Mouse (Mus musculus) embryonic facial prominence, embryonic 14.5 days (tissue): ENCODE results near the gene Ebpl. TPM values are rescaled to one million over a fixed set of nuclear protein-coding genes. Genes with fewer than 3 reads are reported as not detected.

Experiments
- ATAC-seq: fragments of 200-750 bp; cut with Nextera tagmentation; 2 replicates; pipeline ENCODE4 v1.8.0; 2017; ENCODE audit warnings: low read depth, moderate number of reproducible peaks, moderate TSS enrichment
- DNase-seq: peaks from one replicate; pipeline ENCODE4 v3.0.0-alpha.2; 2015; ENCODE audit warnings: low spot score
- H3K27ac ChIP-seq: fragments of 300-500 bp; sonication (generic); replicated peaks from 2 replicates; pipeline ENCODE4 v1.5.1; 2014; ENCODE audit warnings: low read depth, mild to moderate bottlenecking, low read length, moderate library complexity
- H3K27me3 ChIP-seq: fragments of 300-500 bp; sonication (generic); replicated peaks from 2 replicates; pipeline ENCODE4 v1.6.1; 2014; ENCODE audit warnings: low read length; ENCODE audit not compliant: control insufficient read depth, insufficient read depth
- H3K36me3 ChIP-seq: fragments of 300-500 bp; sonication (generic); 2 replicates; pipeline ENCODE4 v1.6.1; 2014; ENCODE audit warnings: low read length, mixed read lengths; ENCODE audit not compliant: control insufficient read depth, insufficient read depth
- H3K4me1 ChIP-seq: fragments of 300-500 bp; sonication (generic); 2 replicates; pipeline ENCODE4 v1.6.1; 2014; ENCODE audit warnings: antibody characterized with exemption, low read length; ENCODE audit not compliant: control insufficient read depth, insufficient read depth
- H3K4me2 ChIP-seq: fragments of 300-500 bp; sonication (generic); 2 replicates; pipeline ENCODE4 v1.6.1; 2014; ENCODE audit warnings: low read depth, mild to moderate bottlenecking, low read length, moderate library complexity, mixed read lengths
- H3K4me3 ChIP-seq: fragments of 300-500 bp; sonication (generic); 2 replicates; pipeline ENCODE4 v1.5.1; 2014; ENCODE audit warnings: low read depth, mild to moderate bottlenecking, low read length
- H3K9ac ChIP-seq: fragments of 300-500 bp; sonication (generic); 2 replicates; pipeline ENCODE4 v1.6.1; 2014; ENCODE audit warnings: low read depth, mild to moderate bottlenecking, low read length, moderate library complexity, mixed read lengths
- H3K9me3 ChIP-seq: fragments of 300-500 bp; sonication (generic); 2 replicates; pipeline ENCODE4 v1.6.1; 2016; ENCODE audit warnings: low read length; ENCODE audit not compliant: control insufficient read depth
- WGBS: fragments of 180-500 bp; shearing (Covaris S2); extraction: QIAGEN DNeasy Blood & Tissue Kit; methylation state at CpG from one replicate; pipeline ENCODE4 v1.1.7; 2014; 5-methylcytosine and 5-hydroxymethylcytosine counted together
- polyA plus RNA-seq: library from polyadenylated mRNA; unstranded; fragments of >200 nt; fragmentation: Nextera tagmentation; extraction: Ambion mirVana; gene quantifications from 2 replicates; pipeline ENCODE4 v1.2.1, GENCODE M21; 2014

Gene Ebpl
- polyA plus RNA-seq, 1 experiment from 2014 or later: 12.1 TPM

- Histone ChIP-seq H3K4me2 (0 out of 2 replicates have a peak overlapping the region, but pooled peaks have one; percentile 14), H3K4me1 (no peaks in the 10 kb centered on the region)
- WGBS: 11% methylated on average over 6 of the region's 6 CpGs
Observed at GRCm38 (mm10) chr14:61294738-61295079, 65.5 kb downstream of the Ebpl start.

DNA sequence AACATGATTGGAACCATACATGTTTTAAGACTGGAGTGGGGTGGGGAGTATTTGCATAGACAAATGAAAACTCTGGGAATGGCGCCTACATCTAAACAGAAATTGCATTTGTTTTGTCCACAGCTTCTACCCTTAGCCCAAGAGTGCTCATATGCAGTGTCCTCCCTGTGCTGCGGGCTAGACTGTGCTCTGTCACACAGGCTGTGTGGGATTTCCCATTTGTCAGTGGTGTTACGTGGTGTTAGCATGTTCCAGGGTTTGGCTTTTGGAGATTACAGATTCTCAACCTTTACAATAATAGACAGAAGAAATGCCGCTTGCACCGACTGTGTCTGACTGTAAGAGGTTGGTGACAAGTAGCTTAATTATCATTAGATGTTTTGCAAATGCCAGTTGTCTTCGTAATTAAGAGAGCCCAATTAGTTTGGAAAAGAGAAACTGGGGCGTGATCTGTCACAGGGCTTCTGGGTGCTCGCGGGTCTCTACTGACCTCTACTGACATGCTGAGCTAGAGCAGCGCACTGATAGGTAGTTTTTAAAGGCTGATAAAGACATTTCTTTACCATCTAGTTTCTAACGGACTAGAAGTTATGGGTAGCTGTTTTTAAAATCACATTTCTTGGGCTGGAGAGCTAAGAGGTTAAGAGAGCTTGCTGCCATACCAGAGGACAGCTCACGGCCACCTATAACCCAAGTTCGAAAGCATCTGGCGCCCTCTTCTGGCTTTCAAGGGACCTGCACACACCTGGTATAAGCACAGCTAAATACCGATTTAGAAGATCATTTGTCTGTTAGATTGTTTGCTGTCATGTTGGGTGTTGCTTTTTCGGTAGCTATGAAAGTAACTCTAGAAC, 66.1 kb downstream of the Ebpl start:
- Histone ChIP-seq H3K4me1 (no peaks in the 10 kb centered on the region), H3K4me3 (no peak overlapping the region), H3K9ac (no peak overlapping the region), H3K27ac (no peak overlapping the region), H3K36me3 (no peaks in the 10 kb centered on the region), H3K4me2 (peak overlapping the region; percentile 14; the same call in 1 of the 2 replicates), H3K9me3 (no peaks in the 10 kb centered on the region), H3K27me3 (no peaks in the 10 kb centered on the region)
- 48% methylated on average over 16 of the region's 16 CpGs for WGBS
- no peak for ATAC-seq
- peak; percentile 63 for DNase-seq

More at GRCm38 (mm10) chr14:61294738-61295079, 65.5 kb downstream of the Ebpl start:
- Histone ChIP-seq H3K36me3 (no peaks in the 10 kb centered on the region), H3K27me3 (no peaks in the 10 kb centered on the region), H3K9me3 (no peaks in the 10 kb centered on the region), H3K4me3 (no peak overlapping the region), H3K27ac (no peak overlapping the region), H3K9ac (no peak overlapping the region)
- ATAC-seq: no peak
- peak; percentile 55 for DNase-seq

GRCm38 (mm10) chr14:61290664-61291063, 69.6 kb downstream of the Ebpl start:
- no peak for ATAC-seq
- WGBS: 48% methylated on average over 3 of the region's 3 CpGs

GRCm38 (mm10) chr14:61288606-61289286, 71.5 kb downstream of the Ebpl start:
- ATAC-seq (no peak), DNase-seq (no peak)
- 72% methylated on average over 19 of the region's 19 CpGs for WGBS

More at GRCm38 (mm10) chr14:61290664-61291063, 69.6 kb downstream of the Ebpl start:
- Histone ChIP-seq H3K9ac (no peak overlapping the region), H3K27ac (no peak overlapping the region), H3K27me3 (no peaks in the 10 kb centered on the region), H3K36me3 (no peaks in the 10 kb centered on the region), H3K4me3 (no peak overlapping the region), H3K9me3 (no peaks in the 10 kb centered on the region), H3K4me2 (no peak overlapping the region), H3K4me1 (no peaks in the 10 kb centered on the region)
- no peak for DNase-seq

More at GRCm38 (mm10) chr14:61288606-61289286, 71.5 kb downstream of the Ebpl start:
- Histone ChIP-seq H3K9ac (no peak overlapping the region), H3K4me2 (no peak overlapping the region), H3K27ac (no peak overlapping the region), H3K27me3 (no peaks in the 10 kb centered on the region), H3K36me3 (no peaks in the 10 kb centered on the region), H3K4me1 (no peaks in the 10 kb centered on the region), H3K4me3 (no peak overlapping the region), H3K9me3 (no peaks in the 10 kb centered on the region)

Other genes with a start within 250 kb of the Ebpl start
- gene Sacs, start 222.0 kb downstream of the Ebpl start, polyA plus RNA-seq: 5.0 and 5.2 TPM in 2 replicates
- gene Sgcg, start 101.9 kb downstream of the Ebpl start, polyA plus RNA-seq: 22.1 and 33.9 TPM in 2 replicates
- gene Arl11, start 50.7 kb downstream of the Ebpl start, polyA plus RNA-seq: 1.7 and 1.8 TPM in 2 replicates
- gene Kpna3, start 79.4 kb upstream of the Ebpl start, polyA plus RNA-seq: 59.1 and 59.8 TPM in 2 replicates
- gene Spryd7, start 196.4 kb upstream of the Ebpl start, polyA plus RNA-seq: 25.7 and 27.8 TPM in 2 replicates
- 22.3 and 23.9 TPM in 2 replicates for gene Trim13, start 237.8 kb upstream of the Ebpl start, polyA plus RNA-seq
- gene Kcnrg, start 247.0 kb upstream of the Ebpl start, polyA plus RNA-seq: 0.85 and 1.2 TPM in 2 replicates